Mouse (Mus musculus) layer of hippocampus, postnatal 10 days (tissue): ENCODE data around the gene Ptpn3. TPM values are rescaled to one million over a fixed set of nuclear protein-coding genes. Genes with fewer than 3 reads are reported as not detected.
"Not testable (repeated sequence)": the region's sequence is repeated elsewhere in the genome, so short reads cannot be mapped to it uniquely, and the experiment has no call there.

Experiments used
- DNase-seq, 2 experiments: peaks; one replicate each; pipeline ENCODE4 v3.0.0; 2021; ENCODE audit warnings: low spot score in 2 of 2
- total RNA-seq, 2 experiments: library from RNA; stranded (reverse); gene quantifications; 2 replicates each; pipeline ENCODE4 v1.2.3; 2021

The Ptpn3 gene
- total RNA-seq, 2 experiments from 2014 or later, result 31.6 to 36.2 TPM

GRCm38 (mm10) chr4:57228601-57229520, 72.8 kb downstream of the Ptpn3 start:
- peak in 1 of 2 experiments; percentile 36 for DNase-seq

GRCm38 (mm10) chr4:57224776-57225175, 76.9 kb downstream of the Ptpn3 start:
- DNase-seq, result no peak

GRCm38 (mm10) chr4:57217746-57218145, 83.9 kb downstream of the Ptpn3 start:
- no peak for DNase-seq

GRCm38 (mm10) chr4:57216535-57216934, 85.1 kb downstream of the Ptpn3 start:
- no peak for DNase-seq

- no peak for DNase-seq
Observed at GRCm38 (mm10) chr4:57214852-57215251, 86.8 kb downstream of the Ptpn3 start.

GRCm38 (mm10) chr4:57214114-57214513, 87.5 kb downstream of the Ptpn3 start:
- no peak for DNase-seq

GRCm38 (mm10) chr4:57211706-57212105, 89.9 kb downstream of the Ptpn3 start:
- DNase-seq, result no peak

GRCm38 (mm10) chr4:57205908-57206307, 95.7 kb downstream of the Ptpn3 start:
- no peak for DNase-seq

- DNase-seq, result peak in 1 of 2 experiments; percentile 23
Observed at GRCm38 (mm10) chr4:57204780-57205179, 96.9 kb downstream of the Ptpn3 start.

GRCm38 (mm10) chr4:57202660-57203361, 98.8 kb downstream of the Ptpn3 start:
- no peak for DNase-seq

GRCm38 (mm10) chr4:57202132-57202531, 99.5 kb downstream of the Ptpn3 start:
- DNase-seq, result no peak

- DNase-seq, result no peak
Observed at GRCm38 (mm10) chr4:57200661-57201060, 101.0 kb downstream of the Ptpn3 start.

GRCm38 (mm10) chr4:57198666-57199393, 102.8 kb downstream of the Ptpn3 start:
- DNase-seq, result not testable (repeated sequence)

- no peak for DNase-seq
Observed at GRCm38 (mm10) chr4:57191543-57192283, 109.9 kb downstream of the Ptpn3 start.

GRCm38 (mm10) chr4:57189881-57190280, 111.8 kb downstream of the Ptpn3 start:
- DNase-seq, result no peak

- no peak for DNase-seq
Observed at GRCm38 (mm10) chr4:57186035-57186434, 115.6 kb downstream of the Ptpn3 start.

- no peak for DNase-seq
Observed at GRCm38 (mm10) chr4:57185462-57185861, 116.2 kb downstream of the Ptpn3 start.

GRCm38 (mm10) chr4:57183493-57183892, 118.1 kb downstream of the Ptpn3 start:
- no peak for DNase-seq

- DNase-seq, result no peak
Observed at GRCm38 (mm10) chr4:57181538-57181937, 120.1 kb downstream of the Ptpn3 start.

GRCm38 (mm10) chr4:57178881-57179280, 122.8 kb downstream of the Ptpn3 start:
- no peak for DNase-seq

GRCm38 (mm10) chr4:57175329-57175728, 126.3 kb downstream of the Ptpn3 start:
- no peak for DNase-seq
